Mouse (Mus musculus) kidney, embryonic 14.5 days (tissue): ENCODE results near the gene Itpk1. TPM values are rescaled to one million over a fixed set of nuclear protein-coding genes. Genes with fewer than 3 reads are reported as not detected.

ENCODE experiments used
- ATAC-seq: fragments of 200-750 bp; cut with Nextera tagmentation; 2 replicates; pipeline ENCODE4 v1.8.0; 2017; ENCODE audit warnings: moderate number of reproducible peaks, mild to moderate bottlenecking, moderate TSS enrichment, moderate library complexity; ENCODE audit not compliant: low FRiP score, low TSS enrichment
- H3K27ac ChIP-seq: fragments of 300-500 bp; sonication (generic); 2 replicates; pipeline ENCODE4 v1.5.1; 2014; ENCODE audit warnings: low read depth, mild to moderate bottlenecking, low read length, moderate library complexity, mixed read lengths
- H3K27me3 ChIP-seq: fragments of 300-500 bp; sonication (generic); 2 replicates; pipeline ENCODE4 v1.6.1; 2014; ENCODE audit warnings: mild to moderate bottlenecking, low read length; ENCODE audit not compliant: control insufficient read depth, insufficient read depth
- H3K36me3 ChIP-seq: fragments of 300-500 bp; sonication (generic); 2 replicates; pipeline ENCODE4 v1.6.1; 2014; ENCODE audit warnings: low read length, mixed read lengths; ENCODE audit not compliant: control insufficient read depth, insufficient read depth
- H3K4me1 ChIP-seq: fragments of 300-500 bp; sonication (generic); 2 replicates; pipeline ENCODE4 v1.6.1; 2014; ENCODE audit warnings: low read length, mixed read lengths; ENCODE audit not compliant: control insufficient read depth, insufficient read depth
- H3K4me2 ChIP-seq: fragments of 300-500 bp; sonication (generic); replicated peaks from 2 replicates; pipeline ENCODE4 v1.6.1; 2014; ENCODE audit warnings: low read depth, mild to moderate bottlenecking, low read length
- H3K4me3 ChIP-seq: fragments of 300-500 bp; sonication (generic); 2 replicates; pipeline ENCODE4 v1.5.1; 2014; ENCODE audit warnings: mild to moderate bottlenecking, low read length
- H3K9ac ChIP-seq: fragments of 300-500 bp; sonication (generic); 2 replicates; pipeline ENCODE4 v1.6.1; 2014; ENCODE audit warnings: low read depth, mild to moderate bottlenecking, low read length, moderate library complexity
- H3K9me3 ChIP-seq: fragments of 300-500 bp; sonication (generic); 2 replicates; pipeline ENCODE4 v1.6.1; 2016; ENCODE audit warnings: low read length; ENCODE audit not compliant: control insufficient read depth
- WGBS: fragments of 180-500 bp; shearing (Covaris S2); extraction: QIAGEN DNeasy Blood & Tissue Kit; methylation state at CpG from one replicate; pipeline ENCODE4 v1.1.7; 2014; 5-methylcytosine and 5-hydroxymethylcytosine counted together
- polyA plus RNA-seq: library from polyadenylated mRNA; unstranded; fragments of >200 nt; fragmentation: Nextera tagmentation; extraction: Ambion mirVana; gene quantifications from 2 replicates; pipeline ENCODE4 v1.2.1, GENCODE M21; 2014

The Itpk1 gene
- polyA plus RNA-seq, result 10.2 and 18.4 TPM in 2 replicates

DNA sequence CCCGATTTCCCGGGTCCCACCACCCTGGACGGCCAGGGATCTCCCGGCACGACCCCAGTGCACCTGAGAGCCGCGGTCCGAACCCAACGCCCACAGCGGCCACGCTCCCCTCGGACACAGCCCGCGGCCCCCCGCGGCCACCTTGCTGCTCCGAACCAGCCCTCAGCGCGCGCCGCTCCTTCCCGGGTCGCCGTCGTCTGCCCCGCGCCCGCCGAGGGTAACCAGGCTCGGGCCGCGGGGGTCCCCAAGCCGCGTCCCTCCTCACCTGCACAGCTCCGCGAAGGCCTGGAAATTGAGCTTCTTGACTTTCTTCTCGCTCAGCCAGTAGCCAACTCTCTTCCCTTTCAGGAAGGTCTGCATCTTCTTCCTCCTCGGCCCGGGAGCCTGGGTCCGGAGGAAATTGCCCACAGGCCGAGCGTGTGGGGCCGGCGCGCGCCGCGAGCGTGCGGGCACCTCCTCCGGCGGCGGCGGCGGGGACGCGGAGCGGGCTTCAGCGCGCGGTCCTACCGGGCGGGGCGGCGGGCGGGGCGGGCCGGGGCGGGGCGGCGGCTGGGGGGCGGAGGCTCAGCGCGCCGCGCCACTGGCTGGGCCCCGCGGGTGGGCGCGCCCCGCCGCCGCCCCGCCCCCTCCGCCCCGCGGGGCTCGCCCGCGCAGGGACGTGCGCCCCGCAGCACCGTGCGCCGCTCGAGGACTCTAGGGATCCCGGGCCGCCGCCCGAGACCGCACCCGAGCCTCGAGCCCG is at the start of gene Itpk1:
TSS of gene Itpk1 (minus strand) at position 474 of the 742 bp plus-strand sequence.
- H3K27ac ChIP-seq, result peak within 1 kb of the TSS; percentile 69
- under 1% methylated on average over 92 of the region's 105 CpGs for WGBS
- H3K9ac ChIP-seq, result peak within 1 kb of the TSS; percentile 85
- peaks cover 25% of the 10 kb centered on the region for H3K4me1 ChIP-seq
- ATAC-seq, result peak; percentile 90
- no peaks in the 10 kb centered on the region for H3K27me3 ChIP-seq
- peak within 1 kb of the TSS; percentile 93 for H3K4me2 ChIP-seq
- no peaks in the 10 kb centered on the region for H3K36me3 ChIP-seq
- H3K4me3 ChIP-seq, result peak within 1 kb of the TSS; percentile 76
- no peaks in the 10 kb centered on the region for H3K9me3 ChIP-seq

DNA sequence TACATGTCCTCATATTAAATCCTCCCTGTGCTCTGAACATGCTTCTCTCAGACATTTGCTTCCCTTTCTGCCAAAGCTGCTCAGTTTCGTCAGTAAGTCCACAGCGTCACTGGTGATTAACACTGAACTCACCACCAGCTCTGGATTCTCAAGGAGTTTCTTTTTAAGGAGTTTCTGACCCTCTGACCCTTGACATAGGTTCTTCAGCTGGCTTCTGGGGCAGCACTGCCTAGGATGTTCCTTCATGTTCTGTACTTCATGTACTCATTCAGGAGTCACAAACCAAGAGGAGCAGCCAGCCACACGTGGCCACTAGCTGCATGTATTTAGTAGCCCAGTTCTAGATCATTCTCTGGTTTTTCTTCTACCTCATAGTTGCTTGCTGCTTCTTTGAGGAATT is 43.5 kb upstream of the Itpk1 start:
- H3K36me3 ChIP-seq, result peaks cover 14% of the 10 kb centered on the region; the same call in 1 of the 2 replicates
- 92% methylated on average over 3 of the region's 3 CpGs for WGBS
- H3K27me3 ChIP-seq, result no peaks in the 10 kb centered on the region
- H3K4me2 ChIP-seq, result no peak overlapping the region
- no peak overlapping the region for H3K9ac ChIP-seq
- no peak overlapping the region for H3K4me3 ChIP-seq
- no peak overlapping the region for H3K27ac ChIP-seq
- peaks cover 9% of the 10 kb centered on the region; the same call in 1 of the 2 replicates for H3K4me1 ChIP-seq
- no peak for ATAC-seq
- no peaks in the 10 kb centered on the region for H3K9me3 ChIP-seq

DNA sequence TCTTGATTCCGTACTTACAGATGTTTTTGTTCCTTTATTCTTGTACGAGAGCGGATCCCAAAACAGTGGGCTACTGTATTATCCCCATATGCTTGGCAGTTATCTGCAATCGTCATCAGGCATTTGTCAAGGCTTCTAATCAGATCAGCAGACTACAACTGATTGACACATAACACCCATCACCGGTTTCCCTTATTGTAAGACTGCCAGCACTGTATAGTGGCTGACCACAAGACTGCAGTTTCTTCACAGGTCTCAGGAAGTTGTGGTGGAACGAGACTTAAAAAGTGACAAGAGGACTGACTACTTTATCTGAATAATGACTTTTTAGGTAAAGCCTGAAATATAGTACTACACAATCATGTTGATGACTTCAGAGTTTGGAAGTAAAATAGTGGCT is 40.1 kb upstream of the Itpk1 start:
- 64% methylated on average over 6 of the region's 6 CpGs for WGBS

DNA sequence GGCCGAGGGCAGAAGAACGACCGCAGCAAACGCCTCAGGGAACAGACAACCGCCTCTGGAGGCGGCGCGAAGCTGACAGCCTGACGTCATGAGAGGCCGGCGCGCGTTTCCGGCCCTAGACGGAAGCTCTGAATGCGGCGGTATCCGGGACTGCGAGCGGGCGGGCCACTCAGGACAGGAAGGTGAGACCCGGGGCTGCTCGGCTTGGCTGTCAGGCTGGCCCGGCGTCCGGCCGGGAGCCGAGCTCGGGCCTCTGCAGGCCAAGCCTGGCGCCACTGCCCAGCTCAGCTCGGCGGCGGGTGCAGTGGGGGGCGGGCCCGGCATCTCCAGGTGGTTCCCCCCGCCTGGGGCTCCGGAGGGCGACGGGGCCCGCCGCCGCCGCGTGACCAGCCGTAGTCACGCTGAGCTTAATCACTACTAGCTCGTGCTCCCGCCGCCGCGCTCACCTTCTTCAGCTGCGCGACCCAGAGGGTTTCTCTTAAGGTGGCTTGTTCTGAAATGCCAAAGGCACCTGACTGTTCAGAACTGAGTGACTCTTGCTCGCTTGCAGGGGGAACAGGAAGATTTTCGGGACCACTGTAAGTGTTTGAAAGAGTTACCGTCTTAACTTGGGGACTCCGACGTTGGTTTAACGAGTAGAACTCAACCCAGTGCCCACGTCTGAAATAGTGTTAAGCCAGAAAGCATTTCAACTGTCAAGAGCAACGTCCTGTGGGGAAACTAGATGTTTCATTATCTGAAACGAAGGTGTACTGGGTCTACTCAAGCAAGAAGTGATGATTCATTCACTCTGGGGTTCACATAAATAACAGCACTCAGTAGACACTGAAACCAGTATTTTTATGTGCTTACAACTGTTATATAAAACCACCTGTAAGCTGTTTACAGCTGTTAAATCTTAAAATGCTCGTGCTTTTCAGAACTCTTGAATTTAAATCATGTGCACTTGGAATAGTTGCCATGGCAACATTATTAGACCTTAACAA is 39.2 kb upstream of the Itpk1 start, which contains the start of the genes Moap1 and Tmem251:
TSS of gene Moap1 (minus strand) at position 73 of the 986 bp plus-strand sequence.
TSS of gene Tmem251 (plus strand) at position 174 of the 986 bp plus-strand sequence.
- peak within 1 kb of the TSS; percentile 85 for H3K4me2 ChIP-seq
- no peaks in the 10 kb centered on the region for H3K27me3 ChIP-seq
- peak; percentile 96 for ATAC-seq
- under 1% methylated on average over 63 of the region's 63 CpGs for WGBS
- peak within 1 kb of the TSS; percentile 85 for H3K9ac ChIP-seq
- H3K4me1 ChIP-seq, result peaks cover 9% of the 10 kb centered on the region; the same call in 1 of the 2 replicates
- peaks cover 14% of the 10 kb centered on the region; the same call in 1 of the 2 replicates for H3K36me3 ChIP-seq
- H3K27ac ChIP-seq, result peak within 1 kb of the TSS; percentile 79
- H3K9me3 ChIP-seq, result no peaks in the 10 kb centered on the region
- H3K4me3 ChIP-seq, result peak within 1 kb of the TSS; percentile 72

More for the DNA sequence above, 40.1 kb upstream of the Itpk1 start:
- Histone ChIP-seq H3K4me3 (peak overlapping the region; percentile 72; the same call in 1 of the 2 replicates), H3K27ac (no peak overlapping the region), H3K4me1 (peaks cover 9% of the 10 kb centered on the region; the same call in 1 of the 2 replicates), H3K4me2 (peak overlapping the region; percentile 85), H3K9me3 (no peaks in the 10 kb centered on the region), H3K9ac (peak overlapping the region; percentile 85; the same call in 1 of the 2 replicates), H3K27me3 (no peaks in the 10 kb centered on the region), H3K36me3 (peaks cover 14% of the 10 kb centered on the region; the same call in 1 of the 2 replicates)
- no peak for ATAC-seq

DNA sequence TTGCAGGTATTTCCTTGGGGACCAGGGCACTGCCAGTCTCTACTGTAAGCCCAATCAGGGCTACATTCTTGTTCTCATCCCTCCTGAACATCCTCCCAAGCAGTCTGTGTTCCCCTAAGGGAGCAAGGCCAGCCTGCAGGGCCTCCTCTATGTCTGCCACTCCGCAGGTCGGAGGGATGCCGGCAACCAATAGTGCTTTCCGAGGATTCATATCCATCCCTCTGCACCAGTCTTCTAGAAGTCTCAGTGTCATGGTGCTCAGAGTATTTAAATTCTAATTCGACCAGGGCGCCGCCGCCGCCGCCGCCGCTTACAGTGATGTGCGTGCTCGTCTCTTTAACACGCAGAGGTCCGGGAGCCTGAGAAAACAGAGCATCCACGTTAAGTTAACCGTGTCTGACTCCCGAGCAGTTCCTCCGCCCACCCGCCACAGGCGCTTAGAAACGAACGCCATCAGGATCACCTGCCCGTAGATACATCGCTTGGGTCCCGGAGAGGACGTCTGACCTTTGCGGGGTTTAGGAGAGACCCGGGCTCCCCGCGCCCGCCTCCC is 38.4 kb upstream of the Itpk1 start:
- WGBS, result under 1% methylated on average over 33 of the region's 33 CpGs
- ATAC-seq, result peak; percentile 36; the same call in 1 of the 2 replicates
- Histone ChIP-seq H3K4me1 (peaks cover 9% of the 10 kb centered on the region; the same call in 1 of the 2 replicates), H3K9me3 (no peaks in the 10 kb centered on the region), H3K4me3 (peak overlapping the region; percentile 72), H3K36me3 (peaks cover 10% of the 10 kb centered on the region; the same call in 1 of the 2 replicates), H3K4me2 (peak overlapping the region; percentile 85), H3K27ac (peak overlapping the region; percentile 79), H3K9ac (peak overlapping the region; percentile 85), H3K27me3 (no peaks in the 10 kb centered on the region)

DNA sequence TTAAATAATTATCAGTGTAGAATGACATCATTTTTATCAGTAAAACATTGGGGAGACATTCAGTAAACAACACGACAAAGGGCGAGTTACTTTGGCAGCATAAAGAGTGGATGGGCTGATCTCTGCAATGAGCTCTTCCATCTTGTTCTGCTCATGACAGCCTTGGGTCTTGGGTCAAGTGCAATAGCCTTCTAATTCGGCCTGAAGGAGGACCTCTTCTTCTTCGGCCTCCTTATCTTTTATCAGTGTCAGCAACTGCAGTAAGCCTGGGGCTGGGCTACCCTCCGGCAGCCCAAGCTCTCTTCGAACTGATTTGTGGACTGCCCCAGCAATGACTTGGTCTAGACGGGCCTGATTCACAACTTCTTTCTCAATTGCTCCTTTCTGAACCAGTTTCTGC is 37.3 kb upstream of the Itpk1 start:
- ATAC-seq, result no peak
- Histone ChIP-seq H3K27ac (no peak overlapping the region), H3K4me3 (no peak overlapping the region), H3K36me3 (peaks cover 8% of the 10 kb centered on the region; the same call in 1 of the 2 replicates), H3K4me1 (peaks cover 9% of the 10 kb centered on the region; the same call in 1 of the 2 replicates), H3K9me3 (no peaks in the 10 kb centered on the region), H3K4me2 (no peak overlapping the region), H3K27me3 (no peaks in the 10 kb centered on the region), H3K9ac (no peak overlapping the region)
- 87% methylated on average over 7 of the region's 7 CpGs for WGBS

DNA sequence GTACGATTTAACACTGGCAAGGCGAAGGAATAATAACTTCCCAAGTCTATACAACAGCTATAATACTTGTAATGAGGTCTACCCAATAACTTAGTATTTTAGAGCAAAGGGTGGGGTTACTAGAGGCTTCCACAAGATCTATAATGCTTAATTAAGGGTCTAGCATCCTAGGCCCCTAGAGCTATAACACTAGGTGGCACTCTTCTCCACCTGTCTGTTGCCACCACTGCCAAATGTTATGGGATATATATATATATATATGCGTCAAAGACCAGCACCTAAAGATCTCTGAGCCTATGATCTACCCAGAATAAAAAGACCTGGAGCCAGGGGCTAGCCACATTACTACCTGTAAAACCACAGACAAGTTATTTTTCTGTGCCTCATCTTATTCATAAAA is 35.6 kb upstream of the Itpk1 start:
- no peaks in the 10 kb centered on the region for H3K9me3 ChIP-seq
- peaks cover 9% of the 10 kb centered on the region; the same call in 1 of the 2 replicates for H3K4me1 ChIP-seq
- no peak overlapping the region for H3K4me2 ChIP-seq
- H3K27me3 ChIP-seq, result no peaks in the 10 kb centered on the region
- H3K4me3 ChIP-seq, result no peak overlapping the region
- no peak overlapping the region for H3K27ac ChIP-seq
- ATAC-seq, result no peak
- no peak overlapping the region for H3K9ac ChIP-seq
- WGBS, result 73% methylated on average over 3 of the region's 3 CpGs
- no peaks in the 10 kb centered on the region for H3K36me3 ChIP-seq

DNA sequence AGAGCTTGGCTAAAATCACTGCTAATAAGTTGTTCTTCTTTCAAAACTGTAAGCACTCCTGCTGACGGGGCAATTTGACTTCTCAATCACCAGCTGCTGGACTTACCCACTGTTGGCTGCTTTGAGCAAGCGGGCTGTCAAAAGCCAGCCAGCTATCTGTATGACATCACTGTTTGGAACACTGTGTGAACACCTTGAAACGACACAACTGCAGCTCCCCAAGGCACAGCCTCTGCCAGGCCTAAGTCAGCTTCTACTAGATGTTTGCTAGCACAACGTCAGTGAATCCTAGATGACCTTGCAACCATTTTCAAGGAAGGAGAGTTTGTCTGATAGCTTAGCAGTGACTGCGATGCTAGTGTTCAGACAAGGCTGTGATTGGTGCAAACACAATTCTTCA is 34.4 kb upstream of the Itpk1 start:
- Histone ChIP-seq H3K9ac (no peak overlapping the region), H3K4me3 (no peak overlapping the region), H3K4me1 (no peaks in the 10 kb centered on the region; the same call in 1 of the 2 replicates), H3K27me3 (no peaks in the 10 kb centered on the region), H3K4me2 (no peak overlapping the region), H3K36me3 (no peaks in the 10 kb centered on the region), H3K9me3 (no peaks in the 10 kb centered on the region), H3K27ac (no peak overlapping the region)
- WGBS, result 85% methylated on average over 5 of the region's 5 CpGs
- ATAC-seq, result no peak
